In genomic region chr9:40885669-40886068, GRCm38 (mm10) we compare ENCODE assay signal across 22 mouse cellular contexts. TPM values are rescaled to one million over a fixed set of nuclear protein-coding genes. Genes with fewer than 3 reads are reported as not detected.
A peak's percentile ranks its signal among the peaks of the same experiment; 100 is the strongest.
DNase-seq lines count a peak whose midpoint lies in the region; ATAC-seq lines count a peak whose summit lies in the region.
"Had no signal": no experiment of that assay in that cellular context is flagged by ENCODE, and none has a peak within 500 bp of the region (broad histone marks: within the 10 kb centered on the region; RNA-seq: fewer than 3 reads in every experiment).

No protein-coding gene starts in this region.

- peaks cover 39% of the 10 kb centered on the region for H3K27me3 ChIP-seq in intestine, embryonic 14.5 days (replicated peaks; ENCODE audit: control insufficient read depth, insufficient read depth, low read length)
- H3K27me3 ChIP-seq in intestine, embryonic 15.5 days (replicated peaks): peaks cover 9% of the 10 kb centered on the region; the same call in 1 of the 2 replicates
- peaks cover 37% of the 10 kb centered on the region for H3K27me3 ChIP-seq in midbrain, embryonic 11.5 days (ENCODE audit: control insufficient read depth, insufficient read depth, low read length)
- peaks cover 68% of the 10 kb centered on the region for H3K27me3 ChIP-seq in midbrain, embryonic 15.5 days (replicated peaks)
- H3K27me3 ChIP-seq: CH12.LX had no signal

- ATAC-seq in intestine, embryonic 14.5 days (replicated peaks; ENCODE audit: low FRiP score, low TSS enrichment, low read depth): no peak
- no peak for ATAC-seq in intestine, embryonic 15.5 days
- no peak for ATAC-seq in midbrain, embryonic 11.5 days (ENCODE audit: low FRiP score)
- ATAC-seq in midbrain, embryonic 15.5 days (replicated peaks): no peak
- ATAC-seq: forebrain, embryonic 14.5 days had no signal

- no peak overlapping the region for H3K4me3 ChIP-seq in intestine, embryonic 14.5 days (ENCODE audit: low read depth, low read length)
- no peak overlapping the region for H3K4me3 ChIP-seq in intestine, embryonic 15.5 days (replicated peaks)
- no peak overlapping the region for H3K4me3 ChIP-seq in midbrain, embryonic 11.5 days (ENCODE audit: low read depth, low read length)
- peak overlapping the region; percentile 15; the same call in 1 of the 2 replicates for H3K4me3 ChIP-seq in midbrain, embryonic 15.5 days
- H3K4me3 ChIP-seq: embryonic facial prominence, embryonic 15.5 days; erythroblast, embryonic 14.5 days; forebrain, embryonic 10.5 days; gastrocnemius, adult 2 months; hindbrain, embryonic 13.5 days had no signal

- H3K27ac ChIP-seq in intestine, embryonic 14.5 days (ENCODE audit: low read depth): no peak overlapping the region
- no peak overlapping the region for H3K27ac ChIP-seq in intestine, embryonic 15.5 days
- H3K27ac ChIP-seq in midbrain, embryonic 11.5 days (ENCODE audit: low read depth, low read length): no peak overlapping the region
- H3K27ac ChIP-seq in midbrain, embryonic 15.5 days: no peak overlapping the region
- H3K27ac ChIP-seq: embryonic facial prominence, embryonic 15.5 days; forebrain, embryonic 10.5 days; gastrocnemius, adult 2 months; hindbrain, embryonic 13.5 days had no signal

- H3K4me1 ChIP-seq in intestine, embryonic 14.5 days (replicated peaks; ENCODE audit: control insufficient read depth, insufficient read depth, low read length): no peaks in the 10 kb centered on the region
- no peaks in the 10 kb centered on the region for H3K4me1 ChIP-seq in intestine, embryonic 15.5 days (replicated peaks)
- peaks cover 4% of the 10 kb centered on the region for H3K4me1 ChIP-seq in midbrain, embryonic 11.5 days (ENCODE audit: control insufficient read depth, insufficient read depth, low read length)
- H3K4me1 ChIP-seq in midbrain, embryonic 15.5 days: 0 out of 2 replicates have a peak, but pooled peaks cover 15% of the 10 kb centered on the region
- H3K4me1 ChIP-seq: embryonic facial prominence, embryonic 15.5 days; hindbrain, embryonic 13.5 days had no signal

- no peaks in the 10 kb centered on the region for H3K9me3 ChIP-seq in intestine, embryonic 14.5 days (ENCODE audit: control insufficient read depth, low read length)
- no peaks in the 10 kb centered on the region for H3K9me3 ChIP-seq in intestine, embryonic 15.5 days
- H3K9me3 ChIP-seq in midbrain, embryonic 11.5 days (ENCODE audit: control insufficient read depth, low read length): no peaks in the 10 kb centered on the region
- no peaks in the 10 kb centered on the region for H3K9me3 ChIP-seq in midbrain, embryonic 15.5 days
- H3K9me3 ChIP-seq: embryonic facial prominence, embryonic 15.5 days; forebrain, embryonic 10.5 days; hindbrain, embryonic 13.5 days had no signal

- no peak overlapping the region for H3K9ac ChIP-seq in intestine, embryonic 14.5 days (ENCODE audit: low read length)
- H3K9ac ChIP-seq in intestine, embryonic 15.5 days: no peak overlapping the region
- H3K9ac ChIP-seq in midbrain, embryonic 11.5 days (ENCODE audit: low read length): peak overlapping the region; percentile 25; the same call in 1 of the 2 replicates
- H3K9ac ChIP-seq in midbrain, embryonic 15.5 days: no peak overlapping the region
- H3K9ac ChIP-seq: embryonic facial prominence, embryonic 15.5 days; hindbrain, embryonic 13.5 days had no signal

- 49% methylated on average over 10 of the region's 10 CpGs for WGBS in intestine, embryonic 14.5 days
- WGBS in intestine, embryonic 15.5 days: 52% methylated on average over 10 of the region's 10 CpGs
- 13% methylated on average over 10 of the region's 10 CpGs for WGBS in midbrain, embryonic 11.5 days
- 9% methylated on average over 10 of the region's 10 CpGs for WGBS in midbrain, embryonic 15.5 days

- no peaks in the 10 kb centered on the region for H3K36me3 ChIP-seq in intestine, embryonic 14.5 days (ENCODE audit: control insufficient read depth, insufficient read depth, low read length)
- H3K36me3 ChIP-seq in intestine, embryonic 15.5 days: no peaks in the 10 kb centered on the region
- H3K36me3 ChIP-seq in midbrain, embryonic 11.5 days (ENCODE audit: control insufficient read depth, insufficient read depth, low read length): no peaks in the 10 kb centered on the region
- no peaks in the 10 kb centered on the region for H3K36me3 ChIP-seq in midbrain, embryonic 15.5 days (replicated peaks)
- H3K36me3 ChIP-seq: embryonic facial prominence, embryonic 15.5 days; forebrain, embryonic 10.5 days; hindbrain, embryonic 13.5 days had no signal

- DNase-seq in intestine, embryonic 14.5 days (ENCODE audit: low spot score): peak; percentile 46
- DNase-seq in midbrain, embryonic 11.5 days (ENCODE audit: low spot score, missing footprints): peak; percentile 92
- no peak for DNase-seq in adipocyte (ENCODE audit: low spot score)
- no peak for DNase-seq in cerebellum, postnatal 14 days
- no peak for DNase-seq in embryo, embryonic 11 days
- DNase-seq: adrenal gland, adult 8-10 months; adrenal gland, postnatal 36 days; cerebellum, adult 11-12 months; cerebellum, adult 9-10 months; gastrocnemius, adult 2 months; gastrocnemius, postnatal 25 days; heart, postnatal 10 days; heart, postnatal 4 days had no signal

- no peak overlapping the region for H3K4me2 ChIP-seq in intestine, embryonic 14.5 days (ENCODE audit: low read length)
- H3K4me2 ChIP-seq in intestine, embryonic 15.5 days (replicated peaks): no peak overlapping the region
- peak overlapping the region; percentile 31 for H3K4me2 ChIP-seq in midbrain, embryonic 11.5 days
- H3K4me2 ChIP-seq in midbrain, embryonic 15.5 days: peak overlapping the region; percentile 32
- H3K4me2 ChIP-seq: embryonic facial prominence, embryonic 15.5 days; hindbrain, embryonic 13.5 days had no signal

RNA-seq across cellular contexts. Expression of gene Bsx, which starts 11.7 kb away (rescaled TPM):
- polyA plus RNA-seq in intestine, embryonic 14.5 days (2014; fragmentation: Nextera tagmentation; extraction: Ambion mirVana): not detected in 2 replicates
- polyA plus RNA-seq in intestine, embryonic 15.5 days (2015; fragmentation: Nextera tagmentation; extraction: Ambion mirVana): not detected in 2 replicates
- 0.22 and 0.50 TPM in 2 replicates for polyA plus RNA-seq in midbrain, embryonic 11.5 days (2014; fragmentation: Nextera tagmentation; extraction: Ambion mirVana)
- polyA plus RNA-seq in midbrain, embryonic 15.5 days (2015; fragmentation: Nextera tagmentation; extraction: Ambion mirVana): 2.2 and 2.4 TPM in 2 replicates
- polyA plus RNA-seq: embryonic facial prominence, embryonic 15.5 days; erythroblast, embryonic 14.5 days; heart, embryonic 14.5 days; hindbrain, embryonic 13.5 days had no signal

Comparison
In these comparisons a context has a peak if more than half of its experiments do, and no peak if none do; other contexts are left out.
1. DNase-seq: peak in intestine, embryonic 14.5 days (single experiment) and midbrain, embryonic 11.5 days (single experiment); none in adipocyte (single experiment), cerebellum, postnatal 14 days (0 of 2) and embryo, embryonic 11 days (single experiment).
2. H3K4me2 ChIP-seq: peak in midbrain, embryonic 11.5 days (single experiment) and midbrain, embryonic 15.5 days (single experiment); none in intestine, embryonic 14.5 days (single experiment) and intestine, embryonic 15.5 days (single experiment).